Mouse (Mus musculus) neural tube, embryonic 13.5 days (tissue): ENCODE measurements around the gene Snx30. TPM values are rescaled to one million over a fixed set of nuclear protein-coding genes. Genes with fewer than 3 reads are reported as not detected.
A peak's percentile ranks its signal among the peaks of the same experiment; 100 is the strongest.
"Not testable (repeated sequence)": the region's sequence is repeated elsewhere in the genome, so short reads cannot be mapped to it uniquely, and the experiment has no call there.

ENCODE experiments used
- ATAC-seq: fragments of 200-750 bp; cut with Nextera tagmentation; 2 replicates; pipeline ENCODE4 v1.8.0; 2017; ENCODE audit warnings: low read depth, mild to moderate bottlenecking, moderate TSS enrichment, moderate library complexity
- H3K27ac ChIP-seq: fragments of 300-500 bp; sonication (generic); replicated peaks from 2 replicates; pipeline ENCODE4 v1.5.1; 2015; ENCODE audit warnings: moderate library complexity, mild to moderate bottlenecking, inconsistent platforms
- H3K27me3 ChIP-seq: fragments of 300-500 bp; sonication (generic); 2 replicates; pipeline ENCODE4 v1.6.1; 2015; ENCODE audit warnings: mild to moderate bottlenecking, inconsistent platforms
- H3K36me3 ChIP-seq: fragments of 300-500 bp; sonication (generic); 2 replicates; pipeline ENCODE4 v1.6.1; 2015; ENCODE audit warnings: mild to moderate bottlenecking, inconsistent platforms
- H3K4me1 ChIP-seq: fragments of 300-500 bp; sonication (generic); replicated peaks from 2 replicates; pipeline ENCODE4 v1.6.1; 2015; ENCODE audit warnings: inconsistent platforms
- H3K4me2 ChIP-seq: fragments of 300-500 bp; sonication (generic); 2 replicates; pipeline ENCODE4 v1.6.1; 2015; ENCODE audit warnings: inconsistent platforms, mild to moderate bottlenecking, moderate library complexity
- H3K4me3 ChIP-seq: fragments of 300-500 bp; sonication (generic); 2 replicates; pipeline ENCODE4 v1.5.1; 2015; ENCODE audit warnings: mild to moderate bottlenecking, inconsistent platforms
- H3K9ac ChIP-seq: fragments of 300-500 bp; sonication (generic); 2 replicates; pipeline ENCODE4 v1.6.1; 2015; ENCODE audit warnings: moderate library complexity, mild to moderate bottlenecking, inconsistent platforms
- H3K9me3 ChIP-seq: fragments of 300-500 bp; sonication (generic); 2 replicates; pipeline ENCODE4 v1.6.1; 2016; ENCODE audit warnings: inconsistent platforms
- WGBS: fragments of 180-500 bp; shearing (Covaris S2); methylation state at CpG from one replicate; pipeline ENCODE4 v1.1.7; 2015; 5-methylcytosine and 5-hydroxymethylcytosine counted together
- polyA plus RNA-seq: library from polyadenylated mRNA; unstranded; fragments of >200 nt; fragmentation: Nextera tagmentation; extraction: Ambion mirVana; gene quantifications from 2 replicates; pipeline ENCODE4 v1.2.1, GENCODE M21; 2015

Snx30 gene
- polyA plus RNA-seq, 1 experiment from 2014 or later, result 14.8 TPM

- Histone ChIP-seq H3K27me3 (no peaks in the 10 kb centered on the region), H3K4me2 (no peak overlapping the region), H3K36me3 (peaks cover 22% of the 10 kb centered on the region), H3K27ac (no peak overlapping the region), H3K9ac (no peak overlapping the region), H3K4me3 (no peak overlapping the region), H3K4me1 (peaks cover 16% of the 10 kb centered on the region), H3K9me3 (no peaks in the 10 kb centered on the region)
- ATAC-seq, result no peak
- WGBS, result 80% methylated on average over 3 of the region's 3 CpGs
These were observed 27.8 kb upstream of the Snx30 start for GRCm38 (mm10) chr4:59777828-59778227.

- Histone ChIP-seq H3K36me3 (0 out of 2 replicates have a peak, but pooled peaks cover 3% of the 10 kb centered on the region), H3K27ac (no peak overlapping the region), H3K9me3 (no peaks in the 10 kb centered on the region), H3K4me3 (no peak overlapping the region), H3K4me1 (peaks cover 19% of the 10 kb centered on the region), H3K4me2 (no peak overlapping the region), H3K27me3 (no peaks in the 10 kb centered on the region), H3K9ac (no peak overlapping the region)
- no peak for ATAC-seq
- whole genome bisulfite sequencing, result 18% methylated on average over 1 of the region's 1 CpGs
These were observed 25.1 kb upstream of the Snx30 start for GRCm38 (mm10) chr4:59780568-59780967.

GRCm38 (mm10) chr4:59782853-59783684 is 22.6 kb upstream of the Snx30 start:
- peak; percentile 77 for ATAC-seq
- no peaks in the 10 kb centered on the region for H3K27me3 ChIP-seq
- H3K4me2 ChIP-seq, result peak overlapping the region; percentile 89
- WGBS, result under 1% methylated on average over 47 of the region's 47 CpGs
- peak overlapping the region; percentile 82 for H3K9ac ChIP-seq
- H3K9me3 ChIP-seq, result no peaks in the 10 kb centered on the region
- no peaks in the 10 kb centered on the region for H3K36me3 ChIP-seq
- peak overlapping the region; percentile 72 for H3K27ac ChIP-seq
- H3K4me1 ChIP-seq, result peaks cover 19% of the 10 kb centered on the region
- peak overlapping the region; percentile 97 for H3K4me3 ChIP-seq

GRCm38 (mm10) chr4:59783685-59784279 is 21.9 kb upstream of the Snx30 start:
- WGBS, result 1% methylated on average over 36 of the region's 36 CpGs
- no peaks in the 10 kb centered on the region for H3K27me3 ChIP-seq
- peak overlapping the region; percentile 82 for H3K9ac ChIP-seq
- no peaks in the 10 kb centered on the region for H3K9me3 ChIP-seq
- H3K27ac ChIP-seq, result peak overlapping the region; percentile 72
- peak overlapping the region; percentile 97 for H3K4me3 ChIP-seq
- H3K4me1 ChIP-seq, result peaks cover 19% of the 10 kb centered on the region
- peak; percentile 96 for ATAC-seq
- H3K4me2 ChIP-seq, result peak overlapping the region; percentile 89
- no peaks in the 10 kb centered on the region for H3K36me3 ChIP-seq

GRCm38 (mm10) chr4:59785412-59785811 is 20.2 kb upstream of the Snx30 start:
- no peaks in the 10 kb centered on the region for H3K9me3 ChIP-seq
- H3K27me3 ChIP-seq, result no peaks in the 10 kb centered on the region
- no peak for ATAC-seq
- H3K27ac ChIP-seq, result no peak overlapping the region
- H3K4me3 ChIP-seq, result no peak overlapping the region
- H3K9ac ChIP-seq, result no peak overlapping the region
- 41% methylated on average over 2 of the region's 2 CpGs for WGBS
- H3K4me2 ChIP-seq, result no peak overlapping the region
- no peaks in the 10 kb centered on the region for H3K36me3 ChIP-seq
- peaks cover 16% of the 10 kb centered on the region for H3K4me1 ChIP-seq

GRCm38 (mm10) chr4:59786661-59787060 is 19.0 kb upstream of the Snx30 start:
- H3K9me3 ChIP-seq, result no peaks in the 10 kb centered on the region
- H3K4me3 ChIP-seq, result no peak overlapping the region
- no peaks in the 10 kb centered on the region for H3K27me3 ChIP-seq
- no peak overlapping the region for H3K4me2 ChIP-seq
- no peak for ATAC-seq
- H3K4me1 ChIP-seq, result peaks cover 13% of the 10 kb centered on the region
- H3K9ac ChIP-seq, result no peak overlapping the region
- H3K27ac ChIP-seq, result no peak overlapping the region
- H3K36me3 ChIP-seq, result no peaks in the 10 kb centered on the region
- WGBS, result under 1% methylated on average over 7 of the region's 7 CpGs

GRCm38 (mm10) chr4:59787126-59787525 is 18.5 kb upstream of the Snx30 start:
- H3K36me3 ChIP-seq, result no peaks in the 10 kb centered on the region
- H3K4me1 ChIP-seq, result peaks cover 9% of the 10 kb centered on the region
- ATAC-seq, result no peak
- no peak overlapping the region for H3K4me2 ChIP-seq
- H3K9ac ChIP-seq, result no peak overlapping the region
- no peaks in the 10 kb centered on the region for H3K27me3 ChIP-seq
- no peak overlapping the region for H3K27ac ChIP-seq
- H3K9me3 ChIP-seq, result no peaks in the 10 kb centered on the region
- H3K4me3 ChIP-seq, result no peak overlapping the region
- WGBS, result 68% methylated on average over 6 of the region's 6 CpGs

GRCm38 (mm10) chr4:59789015-59789414 is 16.6 kb upstream of the Snx30 start:
- Histone ChIP-seq H3K9me3 (no peaks in the 10 kb centered on the region), H3K9ac (no peak overlapping the region), H3K4me3 (no peak overlapping the region), H3K4me2 (no peak overlapping the region), H3K27ac (no peak overlapping the region), H3K36me3 (no peaks in the 10 kb centered on the region), H3K27me3 (no peaks in the 10 kb centered on the region), H3K4me1 (no peaks in the 10 kb centered on the region)
- no peak for ATAC-seq

- WGBS, result 80% methylated on average over 2 of the region's 2 CpGs
- H3K27me3 ChIP-seq, H3K9me3 ChIP-seq, H3K27ac ChIP-seq, H3K9ac ChIP-seq, H3K4me3 ChIP-seq, H3K4me1 ChIP-seq, H3K36me3 ChIP-seq, H3K4me2 ChIP-seq, ATAC-seq: not testable (repeated sequence)
These were observed 12.0 kb upstream of the Snx30 start for GRCm38 (mm10) chr4:59793626-59794025.

GRCm38 (mm10) chr4:59794116-59794515 is 11.5 kb upstream of the Snx30 start:
- no peaks in the 10 kb centered on the region for H3K27me3 ChIP-seq
- H3K4me1 ChIP-seq, result no peaks in the 10 kb centered on the region
- ATAC-seq, result no peak
- no peak overlapping the region for H3K27ac ChIP-seq
- no peak overlapping the region for H3K9ac ChIP-seq
- 71% methylated on average over 2 of the region's 2 CpGs for WGBS
- no peaks in the 10 kb centered on the region for H3K9me3 ChIP-seq
- H3K4me2 ChIP-seq, result no peak overlapping the region
- no peak overlapping the region for H3K4me3 ChIP-seq
- H3K36me3 ChIP-seq, result no peaks in the 10 kb centered on the region

GRCm38 (mm10) chr4:59795788-59796455 is 9.7 kb upstream of the Snx30 start:
- Histone ChIP-seq H3K36me3 (no peaks in the 10 kb centered on the region), H3K27ac (no peak overlapping the region), H3K9ac (no peak overlapping the region), H3K4me3 (no peak overlapping the region), H3K27me3 (no peaks in the 10 kb centered on the region), H3K4me1 (no peaks in the 10 kb centered on the region), H3K4me2 (no peak overlapping the region), H3K9me3 (no peaks in the 10 kb centered on the region)
- 85% methylated on average over 2 of the region's 2 CpGs for WGBS
- no peak for ATAC-seq

- H3K9ac ChIP-seq, result no peak overlapping the region
- ATAC-seq, result no peak
- no peak overlapping the region for H3K4me2 ChIP-seq
- WGBS, result 83% methylated on average over 5 of the region's 5 CpGs
- no peaks in the 10 kb centered on the region for H3K36me3 ChIP-seq
- no peaks in the 10 kb centered on the region for H3K27me3 ChIP-seq
- H3K4me1 ChIP-seq, result peaks cover 6% of the 10 kb centered on the region
- no peaks in the 10 kb centered on the region for H3K9me3 ChIP-seq
- H3K27ac ChIP-seq, result no peak overlapping the region
- no peak overlapping the region for H3K4me3 ChIP-seq
These were observed 5.5 kb upstream of the Snx30 start for GRCm38 (mm10) chr4:59800181-59800580.
